Mouse (Mus musculus): Measurements from ENCODE around the gene Sacm1l.

Gene Sacm1l

GRCm38 (mm10) chr9:123509638-123510604, 19.6 kb upstream of the Sacm1l start:
- peak; percentile 60 for DNase-seq (ENCODE audit: low spot score)

DNA sequence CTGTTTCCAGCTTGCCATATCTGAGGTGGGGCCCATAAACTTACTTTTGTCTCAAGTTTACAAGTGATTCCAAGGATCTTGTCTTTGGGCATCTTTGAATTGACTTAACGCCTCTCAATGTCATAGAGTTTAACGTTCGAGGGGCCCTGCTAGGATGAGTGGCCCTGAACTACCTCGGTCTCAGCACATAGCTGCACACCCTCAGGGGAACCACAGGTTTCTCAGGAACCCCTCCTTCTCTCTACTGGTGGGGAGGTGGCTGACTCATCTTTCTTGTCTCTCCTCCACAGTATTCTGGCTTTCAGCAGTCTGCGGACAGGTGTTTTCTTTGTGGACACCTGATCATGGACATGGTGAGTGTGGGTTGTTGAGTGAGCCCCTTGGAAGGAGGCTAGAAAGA, 18.6 kb upstream of the Sacm1l start:
- no peak for DNase-seq (ENCODE audit: low spot score)

DNA sequence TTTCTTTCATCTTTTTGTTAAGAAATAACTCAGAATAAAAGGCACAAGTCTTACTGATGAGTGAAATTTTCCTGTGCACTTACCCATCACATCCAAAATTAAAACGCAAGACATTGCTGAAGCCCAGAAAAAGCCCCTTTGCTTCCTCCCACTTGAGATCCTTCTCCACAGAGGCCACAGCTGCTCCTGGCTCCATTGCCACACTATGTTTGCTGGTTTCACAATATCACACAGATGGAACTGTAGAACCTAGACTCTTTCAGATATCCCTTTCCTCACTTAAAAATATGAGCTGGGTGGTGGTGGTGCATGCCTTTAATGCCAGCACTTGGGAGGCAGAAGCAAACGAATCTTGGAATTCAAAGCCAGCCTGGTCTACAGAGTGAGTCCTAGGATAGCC, 17.1 kb upstream of the Sacm1l start:
- no peak for DNase-seq (ENCODE audit: low spot score)

GRCm38 (mm10) chr9:123515087-123515486, 14.5 kb upstream of the Sacm1l start:
- no peak for DNase-seq (ENCODE audit: low spot score)

DNA sequence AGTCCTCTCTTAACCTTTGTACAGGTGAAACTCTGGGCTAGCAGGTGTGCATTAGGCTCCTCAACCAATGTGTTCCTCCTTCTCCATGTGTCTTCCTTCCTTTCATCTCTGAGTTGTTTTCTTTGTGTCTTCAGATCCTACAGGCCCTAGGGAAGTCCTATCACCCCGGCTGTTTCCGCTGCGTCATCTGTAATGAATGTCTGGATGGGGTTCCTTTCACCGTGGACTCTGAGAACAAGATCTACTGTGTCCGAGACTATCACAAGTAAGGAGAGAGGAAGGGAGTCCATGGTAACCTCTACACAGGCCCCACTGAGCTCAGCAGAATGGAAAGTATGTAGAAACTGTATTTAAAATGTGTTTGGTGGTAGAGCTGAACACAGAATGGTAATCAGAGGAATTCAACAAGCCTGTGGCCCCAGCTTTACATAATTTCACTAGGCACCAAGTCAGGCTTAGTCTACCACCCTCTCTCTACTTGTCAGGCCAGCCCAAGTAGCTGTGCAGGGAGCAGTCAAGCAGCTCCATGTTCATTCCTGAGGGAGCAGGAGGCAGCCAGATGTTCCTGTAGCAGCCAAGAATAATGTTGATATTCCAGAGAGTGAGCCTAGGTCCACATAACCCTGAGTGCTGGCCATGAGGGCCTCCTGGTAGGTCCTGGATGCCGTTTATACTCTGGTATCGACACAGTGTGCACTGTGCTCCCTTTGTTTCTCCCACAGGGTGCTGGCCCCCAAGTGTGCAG, 12.7 kb upstream of the Sacm1l start:
- DNase-seq (ENCODE audit: low spot score): no peak

GRCm38 (mm10) chr9:123518969-123519894, 10.3 kb upstream of the Sacm1l start:
- DNase-seq (ENCODE audit: low spot score): no peak

DNA sequence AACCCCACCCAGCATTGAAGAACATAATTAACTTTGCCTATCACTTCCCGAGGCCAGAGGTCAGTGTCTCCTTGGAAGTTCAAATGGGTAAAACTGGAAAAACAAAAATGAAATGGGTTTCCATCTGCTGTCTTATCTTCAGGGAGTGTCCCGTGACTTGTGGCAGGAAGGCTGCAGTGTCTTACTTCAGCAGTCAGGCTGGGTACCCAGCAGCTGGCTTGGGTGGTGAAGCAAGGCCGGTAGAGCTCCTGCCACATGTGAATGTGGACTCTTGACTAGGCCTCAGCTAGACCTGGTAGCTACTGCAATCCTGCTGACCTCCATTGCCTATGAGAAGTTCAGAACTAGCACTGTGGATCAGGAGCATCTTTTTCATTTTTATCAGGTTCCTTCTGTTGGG, 8.8 kb upstream of the Sacm1l start:
- no peak for DNase-seq (ENCODE audit: low spot score)

DNA sequence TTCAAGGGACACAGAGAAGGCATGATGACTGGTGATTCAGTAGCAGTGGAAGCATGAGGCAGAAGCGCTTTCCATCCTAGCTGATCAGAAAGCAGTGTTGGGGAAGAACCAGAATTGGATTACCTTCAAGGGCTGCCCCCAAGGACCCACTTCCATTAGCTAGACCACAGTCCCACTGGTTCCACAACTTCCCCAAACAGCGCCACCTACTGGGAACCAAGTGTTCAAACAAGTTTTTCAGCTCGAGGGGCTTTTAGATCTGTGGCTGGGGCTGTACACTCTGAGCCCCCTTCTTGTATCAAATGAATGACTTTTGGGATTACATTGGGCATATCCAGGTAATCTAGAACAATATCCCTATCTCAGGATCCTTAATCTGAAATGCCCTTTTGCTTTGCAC, 5.9 kb upstream of the Sacm1l start:
- no peak for DNase-seq (ENCODE audit: low spot score)

DNA sequence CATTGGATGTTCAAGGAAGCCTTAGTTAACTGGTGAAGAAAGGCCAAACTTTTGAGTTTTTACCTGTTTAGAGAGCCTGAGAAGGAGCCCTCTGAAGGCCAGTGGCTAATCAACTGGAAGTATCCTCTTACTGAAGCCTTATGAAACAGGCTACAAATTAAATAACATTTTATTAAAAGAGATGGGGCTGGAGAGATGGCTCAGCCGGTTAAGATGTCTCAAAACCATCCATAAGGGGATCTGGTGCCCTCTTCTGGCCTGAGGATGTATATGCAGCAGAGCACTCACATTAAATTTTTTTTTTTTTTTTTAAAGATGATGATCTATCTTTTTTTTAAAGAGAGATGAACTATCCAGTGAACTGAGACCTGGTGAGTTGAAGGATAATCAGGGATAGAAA, 4.5 kb upstream of the Sacm1l start:
- peak; percentile 76 for DNase-seq (ENCODE audit: low spot score)

- no peak for DNase-seq (ENCODE audit: low spot score)
These were observed 3.1 kb upstream of the Sacm1l start for GRCm38 (mm10) chr9:123526502-123526901.

DNA sequence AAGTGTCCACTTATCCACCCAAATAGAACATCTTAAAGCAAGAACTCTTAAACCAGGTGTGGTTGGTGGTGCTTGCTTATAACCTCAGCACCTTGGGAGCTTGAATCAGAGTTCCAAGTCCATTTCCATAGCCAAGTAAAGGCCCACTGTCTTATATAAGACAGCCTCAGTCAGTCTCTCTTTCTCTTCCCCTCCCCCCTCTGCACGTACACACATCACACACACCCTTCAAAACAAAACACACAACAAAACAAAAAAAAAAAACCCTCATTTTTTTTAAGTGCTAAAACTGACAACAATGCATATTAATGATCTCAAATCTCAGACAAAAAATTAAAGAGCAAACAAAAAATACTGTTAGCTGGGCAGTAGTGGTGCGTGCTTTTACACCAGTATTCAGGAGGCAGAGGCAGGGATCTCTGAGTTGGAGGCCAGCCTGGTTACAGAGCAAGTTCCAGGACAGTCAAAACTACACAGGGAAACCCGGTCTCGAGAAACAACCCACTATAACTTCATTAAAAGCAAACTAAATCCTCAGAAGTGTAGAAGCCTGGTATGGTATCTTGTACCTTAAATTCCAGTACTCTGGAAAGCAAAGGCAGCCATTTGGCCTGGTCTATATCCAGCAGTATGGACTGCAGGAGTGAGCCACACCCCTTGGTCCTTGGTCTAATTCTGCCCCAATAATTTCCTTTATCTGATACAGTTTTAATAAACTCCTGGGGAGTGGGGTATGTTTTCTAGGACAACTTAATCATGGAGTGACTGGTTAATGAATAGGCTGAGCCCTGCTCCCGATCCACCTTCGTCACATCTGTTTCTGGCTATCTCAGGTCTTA, 1.3 kb upstream of the Sacm1l start:
- DNase-seq (ENCODE audit: low spot score): no peak

DNA sequence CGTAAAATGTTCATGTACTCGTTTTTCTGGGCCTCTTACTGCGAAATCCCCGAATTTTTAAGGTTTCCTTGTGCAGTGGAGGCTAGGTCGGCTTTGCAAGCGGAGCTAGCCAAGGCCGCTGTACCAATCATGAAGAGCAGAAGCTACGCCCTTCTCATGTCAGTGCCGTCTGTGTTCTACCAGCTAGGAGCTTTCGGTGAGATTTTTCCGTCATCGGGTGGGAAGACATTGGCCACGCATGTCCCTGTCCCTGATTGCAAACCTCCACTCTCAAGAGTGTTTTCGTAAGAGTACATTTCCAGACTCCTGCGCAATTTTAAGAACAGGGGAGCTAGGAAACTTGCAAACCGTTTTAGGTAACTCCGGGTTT, 648 bp upstream of the Sacm1l start:
- peak; percentile 56 for DNase-seq (ENCODE audit: low spot score)

DNA sequence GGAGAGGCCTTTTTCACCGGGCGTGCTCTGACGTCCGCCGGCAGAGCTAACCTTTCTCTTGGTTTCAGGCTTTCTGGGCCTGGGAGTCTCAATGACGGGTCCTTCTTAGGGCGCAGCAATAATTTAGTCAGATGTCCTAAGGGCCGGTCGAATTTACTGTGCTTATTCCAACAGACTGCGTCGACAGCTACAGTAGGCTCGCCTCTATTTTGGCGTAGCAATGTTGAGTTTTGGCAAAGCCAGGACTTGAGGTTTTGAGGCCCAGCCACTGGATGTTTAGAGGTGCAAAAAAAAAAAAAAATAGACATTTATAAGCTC, 558 bp downstream of the Sacm1l start:
- DNase-seq (ENCODE audit: low spot score): no peak

- DNase-seq (ENCODE audit: low spot score): no peak
These were observed 1.1 kb downstream of the Sacm1l start for GRCm38 (mm10) chr9:123530566-123531130.

DNA sequence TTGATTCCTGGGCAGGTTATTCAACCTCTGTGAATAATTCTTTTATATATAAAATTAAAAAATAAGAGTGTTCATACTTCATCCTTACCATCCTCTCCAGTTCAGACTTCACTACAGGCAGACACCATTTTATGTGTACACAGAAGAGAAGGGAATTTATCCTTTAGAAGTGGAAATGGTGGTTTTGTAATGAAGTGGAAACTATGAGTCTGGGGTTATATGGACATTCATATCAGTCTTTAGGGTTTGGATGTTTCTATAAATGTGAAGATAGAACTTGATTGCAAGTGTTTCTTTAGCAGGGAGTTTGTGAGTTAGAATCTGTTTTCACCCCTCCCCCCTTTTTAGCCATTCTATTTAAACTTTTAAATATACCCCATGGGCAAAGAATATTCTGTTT, 1.7 kb downstream of the Sacm1l start:
- DNase-seq (ENCODE audit: low spot score): no peak

DNA sequence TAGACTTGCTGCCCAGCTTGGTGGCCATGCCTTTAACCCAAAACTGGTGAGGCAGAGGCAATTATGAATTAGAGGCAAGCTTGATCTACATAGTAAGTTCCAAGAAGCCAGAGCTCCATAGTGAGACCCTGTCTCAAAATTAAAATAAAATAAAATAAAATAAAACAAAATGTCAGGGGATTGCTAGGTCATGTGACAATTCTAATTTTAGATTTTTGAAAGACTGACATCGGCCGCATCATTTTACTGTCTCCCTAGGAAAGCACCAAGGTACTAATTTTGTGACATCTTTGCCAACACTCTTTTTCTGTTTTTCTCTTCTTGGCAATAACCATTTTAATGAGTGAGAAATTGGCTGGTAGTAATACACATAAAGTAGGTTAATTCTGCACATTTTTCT, 7.1 kb downstream of the Sacm1l start:
- no peak for DNase-seq (ENCODE audit: low spot score)

DNA sequence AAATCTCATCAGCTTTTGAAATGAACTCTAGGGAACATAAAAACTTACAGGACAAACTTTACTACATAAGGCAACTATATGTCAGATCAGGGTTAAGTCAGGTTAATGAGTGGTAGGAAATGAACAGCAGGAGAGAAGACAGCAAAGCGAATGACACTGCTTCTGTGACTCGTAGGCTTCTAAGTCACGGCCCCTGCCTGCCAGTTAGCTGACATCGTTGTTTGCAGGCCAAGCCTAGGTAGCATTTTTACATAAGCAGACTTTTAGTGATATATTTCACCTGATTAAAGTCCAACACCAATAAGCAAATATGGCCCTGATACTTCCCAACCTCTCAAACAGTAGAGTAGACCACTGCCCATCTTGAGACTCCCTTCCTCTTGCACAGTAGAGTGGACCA, 8.6 kb downstream of the Sacm1l start:
- DNase-seq (ENCODE audit: low spot score): no peak

DNA sequence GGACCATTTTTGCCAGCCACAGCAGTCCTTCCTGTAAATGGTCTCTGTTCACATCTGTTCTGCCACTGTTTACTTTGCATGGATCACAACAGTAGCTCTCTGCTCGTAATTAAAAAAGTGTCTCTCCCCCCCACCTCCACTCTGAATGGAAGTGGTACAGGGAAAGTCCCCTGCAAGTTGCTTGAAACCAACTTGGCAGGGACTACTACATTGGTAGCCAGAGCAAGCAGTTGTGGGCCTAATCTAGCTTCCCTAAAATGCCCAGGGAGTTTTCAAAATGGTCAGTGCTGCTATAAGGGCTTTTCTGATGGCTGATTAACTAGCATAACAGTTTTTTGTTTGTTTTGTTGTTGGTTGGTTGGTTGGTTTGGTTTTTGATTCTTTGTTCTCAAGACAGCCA, 9.5 kb downstream of the Sacm1l start:
- DNase-seq (ENCODE audit: low spot score): no peak

GRCm38 (mm10) chr9:123539823-123540222, 10.3 kb downstream of the Sacm1l start:
- DNase-seq (ENCODE audit: low spot score): no peak

GRCm38 (mm10) chr9:123554599-123554998, 25.0 kb downstream of the Sacm1l start:
- DNase-seq (ENCODE audit: low spot score): no peak

All from lung, postnatal 25 days (tissue).